Mouse (Mus musculus): ENCODE measurements around the gene Slc25a33. TPM values are rescaled to one million over a fixed set of nuclear protein-coding genes. Genes with fewer than 3 reads are reported as not detected.

The Slc25a33 gene
- total RNA-seq, 2 experiments from 2014 or later: 31.4 to 34.2 TPM

- DNase-seq (ENCODE audit: low spot score in 2 of 2): no peak
These were observed 20.9 kb upstream of the Slc25a33 start for GRCm38 (mm10) chr4:149794966-149795477.

- DNase-seq (ENCODE audit: low spot score in 2 of 2): no peak
These were observed 19.9 kb upstream of the Slc25a33 start for GRCm38 (mm10) chr4:149794010-149794338.

- no peak for DNase-seq (ENCODE audit: low spot score in 2 of 2)
These were observed 19.3 kb upstream of the Slc25a33 start for GRCm38 (mm10) chr4:149793156-149794009.

- DNase-seq (ENCODE audit: low spot score in 2 of 2): no peak
These were observed 18.2 kb upstream of the Slc25a33 start for GRCm38 (mm10) chr4:149792159-149792800.

GRCm38 (mm10) chr4:149791470-149791869 lies 17.4 kb upstream of the Slc25a33 start:
- DNase-seq (ENCODE audit: low spot score in 2 of 2): no peak

GRCm38 (mm10) chr4:149790969-149791368 lies 16.9 kb upstream of the Slc25a33 start:
- no peak for DNase-seq (ENCODE audit: low spot score in 2 of 2)

- DNase-seq (ENCODE audit: low spot score in 2 of 2): no peak
These were observed 16.5 kb upstream of the Slc25a33 start for GRCm38 (mm10) chr4:149790546-149790945.

GRCm38 (mm10) chr4:149789421-149790194 lies 15.5 kb upstream of the Slc25a33 start:
- no peak for DNase-seq (ENCODE audit: low spot score in 2 of 2)

GRCm38 (mm10) chr4:149784901-149785300 lies 10.8 kb upstream of the Slc25a33 start:
- no peak for DNase-seq (ENCODE audit: low spot score in 2 of 2)

GRCm38 (mm10) chr4:149784371-149784770 lies 10.3 kb upstream of the Slc25a33 start:
- DNase-seq (ENCODE audit: low spot score in 2 of 2): no peak

GRCm38 (mm10) chr4:149782975-149783374 lies 8.9 kb upstream of the Slc25a33 start:
- DNase-seq (ENCODE audit: low spot score in 2 of 2): no peak

GRCm38 (mm10) chr4:149780565-149781356 lies 6.7 kb upstream of the Slc25a33 start:
- peak in 1 of 2 experiments; percentile 71 for DNase-seq (ENCODE audit: low spot score in 2 of 2)

- DNase-seq (ENCODE audit: low spot score in 2 of 2): no peak
These were observed 5.9 kb upstream of the Slc25a33 start for GRCm38 (mm10) chr4:149779966-149780365.

GRCm38 (mm10) chr4:149777126-149777525 lies 3.0 kb upstream of the Slc25a33 start:
- no peak for DNase-seq (ENCODE audit: low spot score in 2 of 2)

- no peak for DNase-seq (ENCODE audit: low spot score in 2 of 2)
These were observed 1.8 kb upstream of the Slc25a33 start for GRCm38 (mm10) chr4:149775760-149776362.

GRCm38 (mm10) chr4:149775330-149775729 lies 1.3 kb upstream of the Slc25a33 start:
- peak in 1 of 2 experiments; percentile 54 for DNase-seq (ENCODE audit: low spot score in 2 of 2)

GRCm38 (mm10) chr4:149773408-149774093 lies 526 bp downstream of the Slc25a33 start:
- no peak for DNase-seq (ENCODE audit: low spot score in 2 of 2)

- DNase-seq (ENCODE audit: low spot score in 2 of 2): no peak
These were observed 1.7 kb downstream of the Slc25a33 start for GRCm38 (mm10) chr4:149772394-149772793.

GRCm38 (mm10) chr4:149765201-149765600 lies 8.9 kb downstream of the Slc25a33 start:
- no peak for DNase-seq (ENCODE audit: low spot score in 2 of 2)

GRCm38 (mm10) chr4:149763335-149763734 lies 10.7 kb downstream of the Slc25a33 start:
- DNase-seq (ENCODE audit: low spot score in 2 of 2): no peak

All from layer of hippocampus, adult 18-20 months (tissue).